ENCODE assay signal across 8 mouse cellular contexts in the genomic region with DNA sequence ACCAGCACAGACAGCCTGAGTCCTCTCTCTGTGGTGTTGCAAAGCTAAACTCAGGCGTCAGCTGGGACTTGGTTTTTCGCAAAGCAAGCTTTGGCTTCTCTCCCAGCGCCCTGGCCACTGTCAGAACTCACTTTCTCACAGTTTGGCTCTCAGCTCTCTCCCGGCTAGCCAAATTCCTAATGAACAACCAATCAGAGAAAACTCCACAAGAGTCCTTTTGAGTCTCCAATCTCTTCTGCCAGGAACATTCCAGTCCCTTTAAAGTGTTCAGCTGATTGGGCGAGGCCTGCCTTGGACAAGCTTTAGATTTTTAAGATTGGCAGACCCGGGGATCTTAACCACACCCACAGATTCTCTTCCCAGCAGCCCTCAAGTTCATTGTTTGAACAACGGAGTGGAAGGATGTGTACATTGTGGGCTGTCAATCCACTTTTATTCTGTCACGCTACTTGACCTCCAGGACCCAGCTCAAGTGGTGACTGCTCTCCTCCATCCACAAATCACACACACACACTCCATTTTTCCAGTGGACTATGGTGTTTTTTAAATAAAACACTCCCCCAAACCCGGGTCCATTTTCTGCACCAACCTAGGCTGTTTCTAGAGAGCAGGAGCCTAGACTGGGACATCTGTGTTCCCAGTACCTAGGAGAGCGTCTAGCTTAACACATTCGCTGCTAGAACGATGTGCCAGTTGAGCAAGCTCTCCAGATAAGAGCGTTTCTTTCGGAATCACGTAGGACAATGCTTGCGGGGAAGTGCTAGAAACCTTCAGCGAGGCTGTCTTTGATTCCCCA. TPM values are rescaled to one million over a fixed set of nuclear protein-coding genes. Genes with fewer than 3 reads are reported as not detected.
DNase-seq lines count a peak whose midpoint lies in the region; ATAC-seq lines count a peak whose summit lies in the region.

No protein-coding gene starts in this region.

- ATAC-seq in hindbrain, embryonic 15.5 days (ENCODE audit: low FRiP score, low read depth) = peak; percentile 71
- ATAC-seq in stomach, embryonic 15.5 days (ENCODE audit: insufficient read depth, low FRiP score, low read depth) = peak; percentile 63
- ATAC-seq in inflammation-experienced regulatory T-cells, adult 6 months = no peak

- H3K4me2 ChIP-seq in hindbrain, embryonic 15.5 days = peak overlapping the region; percentile 48
- peak overlapping the region; percentile 52 for H3K4me2 ChIP-seq in stomach, embryonic 15.5 days

- no peaks in the 10 kb centered on the region for H3K36me3 ChIP-seq in hindbrain, embryonic 15.5 days
- no peaks in the 10 kb centered on the region for H3K36me3 ChIP-seq in stomach, embryonic 15.5 days

- DNase-seq in ZHBTc4 (ENCODE audit: low read depth, low spot score) = peak; percentile 74
- DNase-seq in cerebellum, postnatal 25 days = peak; percentile 60 to 72
- DNase-seq in gastrocnemius, adult 8-10 months (ENCODE audit: low spot score in 2 of 2) = peak; percentile 73 to 80
- DNase-seq in layer of hippocampus, postnatal 36 days = peak; percentile 66 to 70
- peak; percentile 18 for DNase-seq in mesoderm, embryonic 11.5 days (ENCODE audit: low read depth, low spot score)

- H3K4me3 ChIP-seq in hindbrain, embryonic 15.5 days = peak overlapping the region; percentile 19
- H3K4me3 ChIP-seq in stomach, embryonic 15.5 days (replicated peaks) = peak overlapping the region; percentile 25

- H3K9ac ChIP-seq in hindbrain, embryonic 15.5 days = no peak overlapping the region
- no peak overlapping the region for H3K9ac ChIP-seq in stomach, embryonic 15.5 days

- 24% methylated on average over 17 of the region's 17 CpGs for WGBS in hindbrain, embryonic 15.5 days
- WGBS in stomach, embryonic 15.5 days = 14% methylated on average over 17 of the region's 17 CpGs

- no peaks in the 10 kb centered on the region for H3K9me3 ChIP-seq in hindbrain, embryonic 15.5 days
- H3K9me3 ChIP-seq in stomach, embryonic 15.5 days = no peaks in the 10 kb centered on the region

- peak overlapping the region; percentile 73 for H3K27ac ChIP-seq in hindbrain, embryonic 15.5 days (replicated peaks)
- peak overlapping the region; percentile 67 for H3K27ac ChIP-seq in stomach, embryonic 15.5 days

- H3K27me3 ChIP-seq in hindbrain, embryonic 15.5 days = no peaks in the 10 kb centered on the region
- no peaks in the 10 kb centered on the region for H3K27me3 ChIP-seq in stomach, embryonic 15.5 days (replicated peaks)

- H3K4me1 ChIP-seq in hindbrain, embryonic 15.5 days (replicated peaks) = peaks cover 18% of the 10 kb centered on the region
- H3K4me1 ChIP-seq in stomach, embryonic 15.5 days = peaks cover 9% of the 10 kb centered on the region

RNA-seq across cellular contexts. Expression of gene Plxnc1, which starts 46.3 kb away (rescaled TPM):
- under 1 TPM; 0.17 to 0.68 (median 0.43) TPM for total RNA-seq in gastrocnemius, adult 8-10 months (2022)
- 12.5 and 13.1 TPM in 2 replicates for polyA plus RNA-seq in hindbrain, embryonic 15.5 days (2015; fragmentation: Nextera tagmentation; extraction: Ambion mirVana)
- total RNA-seq in layer of hippocampus, postnatal 36 days (2021) = 10 to 100 TPM; 32.6 to 33.5 TPM
- 1.5 and 1.9 TPM in 2 replicates for polyA plus RNA-seq in stomach, embryonic 15.5 days (2015; fragmentation: Nextera tagmentation; extraction: Ambion mirVana)
- polyA plus RNA-seq in inflammation-experienced regulatory T-cells, adult 6 months (2017; shearing (Covaris generic)) = 10 to 100 TPM; 21.8 to 22.9 (median 22.5) TPM

Comparison
In these comparisons a context has a peak if more than half of its experiments do, and no peak if none do; other contexts are left out.
1. DNase-seq: peak in every context shown above with its lines; median percentile 76 in gastrocnemius, adult 8-10 months; 74 in ZHBTc4; 68 in layer of hippocampus, postnatal 36 days; 66 in cerebellum, postnatal 25 days; 18 in mesoderm, embryonic 11.5 days.